ENCODE assay signal across 10 mouse cellular contexts in genomic region chr4:139093196-139093530, GRCm38 (mm10). TPM values are rescaled to one million over a fixed set of nuclear protein-coding genes. Genes with fewer than 3 reads are reported as not detected.
DNase-seq lines count a peak whose midpoint lies in the region; ATAC-seq lines count a peak whose summit lies in the region.
"Had no signal": no experiment of that assay in that cellular context is flagged by ENCODE, and none has a peak within 500 bp of the region (broad histone marks: within the 10 kb centered on the region; RNA-seq: fewer than 3 reads in every experiment).

No protein-coding gene starts in this region.

- peaks cover 29% of the 10 kb centered on the region for H3K27me3 ChIP-seq in heart, embryonic 16.5 days (ENCODE audit: control insufficient read depth, insufficient read depth, low read length)
- H3K27me3 ChIP-seq in hindbrain, embryonic 15.5 days = peaks cover 43% of the 10 kb centered on the region
- H3K27me3 ChIP-seq in midbrain, embryonic 14.5 days (ENCODE audit: control insufficient read depth, insufficient read depth, low read length) = peaks cover 39% of the 10 kb centered on the region
- H3K27me3 ChIP-seq: CH12.LX had no signal

- peaks cover 27% of the 10 kb centered on the region for H3K4me1 ChIP-seq in heart, embryonic 16.5 days (ENCODE audit: control insufficient read depth, insufficient read depth, low read length)
- H3K4me1 ChIP-seq in brown adipose tissue, adult 24 weeks (ENCODE audit: control insufficient read depth, insufficient read depth, insufficient read length, low read length) = no peaks in the 10 kb centered on the region
- H3K4me1 ChIP-seq in hindbrain, embryonic 15.5 days (replicated peaks) = peaks cover 30% of the 10 kb centered on the region
- peaks cover 15% of the 10 kb centered on the region; the same call in 1 of the 2 replicates for H3K4me1 ChIP-seq in midbrain, embryonic 14.5 days (ENCODE audit: control insufficient read depth, insufficient read depth, low read length)

- 26% methylated on average over 13 of the region's 13 CpGs for WGBS in heart, embryonic 16.5 days
- WGBS in hindbrain, embryonic 15.5 days = 18% methylated on average over 13 of the region's 13 CpGs
- WGBS in midbrain, embryonic 14.5 days = 22% methylated on average over 13 of the region's 13 CpGs

- no peak overlapping the region for H3K27ac ChIP-seq in heart, embryonic 16.5 days (ENCODE audit: low read length)
- no peak overlapping the region for H3K27ac ChIP-seq in brown adipose tissue, adult 24 weeks (replicated peaks; ENCODE audit: low read depth, low read length)
- H3K27ac ChIP-seq in hindbrain, embryonic 15.5 days (replicated peaks) = 0 out of 2 replicates have a peak overlapping the region, but pooled peaks have one; percentile 69
- H3K27ac ChIP-seq in midbrain, embryonic 14.5 days (replicated peaks; ENCODE audit: low read depth, low read length) = no peak overlapping the region

- peak overlapping the region; percentile 87 for H3K4me2 ChIP-seq in heart, embryonic 16.5 days (ENCODE audit: low read depth, low read length)
- H3K4me2 ChIP-seq in hindbrain, embryonic 15.5 days = peak overlapping the region; percentile 96
- peak overlapping the region; percentile 89 for H3K4me2 ChIP-seq in midbrain, embryonic 14.5 days (ENCODE audit: low read length)

- ATAC-seq in heart, embryonic 16.5 days (replicated peaks; ENCODE audit: extremely low read depth, insufficient read depth, low FRiP score) = no peak
- no peak for ATAC-seq in hindbrain, embryonic 15.5 days (ENCODE audit: low FRiP score, low read depth)
- ATAC-seq in midbrain, embryonic 14.5 days (ENCODE audit: low FRiP score, low TSS enrichment) = no peak

- H3K36me3 ChIP-seq in heart, embryonic 16.5 days (ENCODE audit: control insufficient read depth, insufficient read depth) = no peaks in the 10 kb centered on the region; the same call in 1 of the 2 replicates
- no peaks in the 10 kb centered on the region for H3K36me3 ChIP-seq in hindbrain, embryonic 15.5 days
- no peaks in the 10 kb centered on the region for H3K36me3 ChIP-seq in midbrain, embryonic 14.5 days (ENCODE audit: control insufficient read depth, insufficient read depth, low read length)

- intact Hi-C loops in left cerebral cortex, postnatal 4 days (cut with DNase I) = no loop called here

- H3K4me3 ChIP-seq in heart, embryonic 16.5 days (ENCODE audit: low read length) = peak overlapping the region; percentile 69
- H3K4me3 ChIP-seq in brown adipose tissue, adult 24 weeks (ENCODE audit: insufficient read depth, low read depth, low read length) = peak overlapping the region; percentile 31; the same call in 1 of the 2 replicates
- H3K4me3 ChIP-seq in hindbrain, embryonic 15.5 days = peak overlapping the region; percentile 54
- H3K4me3 ChIP-seq in midbrain, embryonic 14.5 days (replicated peaks; ENCODE audit: low read depth, low read length) = peak overlapping the region; percentile 49

- H3K9me3 ChIP-seq in heart, embryonic 16.5 days (replicated peaks; ENCODE audit: control insufficient read depth, low read length) = peaks cover 5% of the 10 kb centered on the region
- H3K9me3 ChIP-seq in hindbrain, embryonic 15.5 days = no peaks in the 10 kb centered on the region
- H3K9me3 ChIP-seq in midbrain, embryonic 14.5 days (ENCODE audit: control insufficient read depth, low read length) = no peaks in the 10 kb centered on the region

- no peak for DNase-seq in heart, adult 9 months (ENCODE audit: low spot score in 2 of 2)
- no peak for DNase-seq in midbrain, embryonic 14.5 days
- no peak for DNase-seq in embryo, embryonic 10.5 days (ENCODE audit: low spot score)
- no peak for DNase-seq in left cerebral cortex, postnatal 4 days
- DNase-seq in cerebellum, postnatal 14 days = no peak
- DNase-seq: right cerebral cortex, adult 18-20 months had no signal

- H3K9ac ChIP-seq in heart, embryonic 16.5 days (ENCODE audit: low read length) = peak overlapping the region; percentile 79
- peak overlapping the region; percentile 66 for H3K9ac ChIP-seq in hindbrain, embryonic 15.5 days
- H3K9ac ChIP-seq in midbrain, embryonic 14.5 days (replicated peaks; ENCODE audit: low read length) = peak overlapping the region; percentile 59; the same call in 1 of the 2 replicates

RNA-seq across cellular contexts. Expression of gene Nbl1, which starts 0.4 kb away (rescaled TPM):
- 25.8 and 28.9 TPM in 2 replicates for polyA plus RNA-seq in heart, embryonic 16.5 days (2015; fragmentation: Nextera tagmentation; extraction: Ambion mirVana)
- 6.3 and 11.7 TPM in 2 replicates for polyA plus RNA-seq in brown adipose tissue, adult 24 weeks (2012; ENCODE audit: insufficient read depth, insufficient read length, missing spikeins)
- polyA plus RNA-seq in hindbrain, embryonic 15.5 days (2015; fragmentation: Nextera tagmentation; extraction: Ambion mirVana) = 53.9 and 55.2 TPM in 2 replicates
- polyA plus RNA-seq in midbrain, embryonic 14.5 days (2014; fragmentation: Nextera tagmentation; extraction: Ambion mirVana) = 12.8 and 27.5 TPM in 2 replicates
- total RNA-seq in left cerebral cortex, postnatal 4 days (2021) = 10 to 100 TPM; 32.8 to 38.3 TPM

RNA-seq across cellular contexts. Expression of gene Htr6, which starts 17.8 kb away (rescaled TPM):
- polyA plus RNA-seq in heart, embryonic 16.5 days (2015; fragmentation: Nextera tagmentation; extraction: Ambion mirVana) = not detected in 2 replicates
- not detected in 2 replicates for polyA plus RNA-seq in brown adipose tissue, adult 24 weeks (2012; ENCODE audit: insufficient read depth, insufficient read length, missing spikeins)
- 0.43 and 0.83 TPM in 2 replicates for polyA plus RNA-seq in hindbrain, embryonic 15.5 days (2015; fragmentation: Nextera tagmentation; extraction: Ambion mirVana)
- 0.32 and 0.57 TPM in 2 replicates for polyA plus RNA-seq in midbrain, embryonic 14.5 days (2014; fragmentation: Nextera tagmentation; extraction: Ambion mirVana)
- 1 to 10 TPM; 4.1 to 5.1 TPM for total RNA-seq in left cerebral cortex, postnatal 4 days (2021)
- total RNA-seq: CH12.LX had no signal

RNA-seq across cellular contexts. Expression of gene Minos1, which starts 37.8 kb away (rescaled TPM):
- 640 and 697 TPM in 2 replicates for polyA plus RNA-seq in heart, embryonic 16.5 days (2015; fragmentation: Nextera tagmentation; extraction: Ambion mirVana)
- polyA plus RNA-seq in brown adipose tissue, adult 24 weeks (2012; ENCODE audit: insufficient read depth, insufficient read length, missing spikeins) = 1,161 and 1,254 TPM in 2 replicates
- polyA plus RNA-seq in hindbrain, embryonic 15.5 days (2015; fragmentation: Nextera tagmentation; extraction: Ambion mirVana) = 351 and 416 TPM in 2 replicates
- 346 and 393 TPM in 2 replicates for polyA plus RNA-seq in midbrain, embryonic 14.5 days (2014; fragmentation: Nextera tagmentation; extraction: Ambion mirVana)
- 100 to 1,000 TPM; 184 TPM for total RNA-seq in left cerebral cortex, postnatal 4 days (2021)
